Mouse (Mus musculus) liver, embryonic 14.5 days (tissue): ENCODE results near the gene Flcn. TPM values are rescaled to one million over a fixed set of nuclear protein-coding genes. Genes with fewer than 3 reads are reported as not detected.
A peak's percentile ranks its signal among the peaks of the same experiment; 100 is the strongest.

Experiments used
- ATAC-seq: fragments of 200-750 bp; cut with Nextera tagmentation; 2 replicates; pipeline ENCODE4 v1.8.0; 2017; ENCODE audit warnings: moderate number of reproducible peaks, mild to moderate bottlenecking, moderate library complexity; ENCODE audit not compliant: insufficient read depth
- DNase-seq, 3 experiments: peaks; one replicate each; pipeline ENCODE4 v3.0.0-alpha.2; 2012 to 2013; ENCODE audit warnings: low read depth in 3 of 3, low spot score in 3 of 3
- H3K27ac ChIP-seq: fragments of 300-500 bp; sonication (generic); 2 replicates; pipeline ENCODE4 v1.5.1; 2014; ENCODE audit warnings: moderate library complexity, mild to moderate bottlenecking, control low read depth, inconsistent platforms
- H3K27me3 ChIP-seq: fragments of 300-500 bp; sonication (generic); 2 replicates; pipeline ENCODE4 v1.6.1; 2014; ENCODE audit warnings: mild to moderate bottlenecking, low read length, moderate library complexity; ENCODE audit not compliant: control insufficient read depth, insufficient read depth
- H3K36me3 ChIP-seq: fragments of 300-500 bp; sonication (generic); replicated peaks from 2 replicates; pipeline ENCODE4 v1.6.1; 2014; ENCODE audit warnings: low read depth; ENCODE audit not compliant: control insufficient read depth, insufficient read depth
- H3K4me1 ChIP-seq, 2 experiments: fragments of 200-500 bp in 1 of 2; fragments of 300-500 bp in 1 of 2; sonication (generic) in 1 of 2; replicated peaks; 2 replicates each; pipeline ENCODE4 v1.6.1; 2012 to 2014; ENCODE audit warnings: antibody characterized with exemption in 1 of 2, inconsistent platforms in 1 of 2, low read length in 1 of 2; ENCODE audit not compliant: control insufficient read depth in 2 of 2, insufficient read depth in 2 of 2
- H3K4me2 ChIP-seq: fragments of 300-500 bp; sonication (generic); 2 replicates; pipeline ENCODE4 v1.6.1; 2014; ENCODE audit warnings: low read depth, mild to moderate bottlenecking, control low read depth, moderate library complexity
- H3K4me3 ChIP-seq, 2 experiments: fragments of 200-500 bp in 1 of 2; fragments of 300-500 bp in 1 of 2; sonication (generic) in 1 of 2; 2 replicates each; pipeline ENCODE4 v1.5.1; 2012 to 2014; ENCODE audit warnings: low read depth in 2 of 2, low read length in 2 of 2, mild to moderate bottlenecking in 2 of 2, control low read depth in 1 of 2, inconsistent platforms in 1 of 2, moderate library complexity in 1 of 2; ENCODE audit not compliant: insufficient read depth in 1 of 2
- H3K9ac ChIP-seq: fragments of 300-500 bp; sonication (generic); replicated peaks from 2 replicates; pipeline ENCODE4 v1.6.1; 2014; ENCODE audit warnings: mild to moderate bottlenecking, control low read depth, moderate library complexity
- H3K9me3 ChIP-seq: fragments of 300-500 bp; sonication (generic); 2 replicates; pipeline ENCODE4 v1.6.1; 2016; ENCODE audit warnings: low read length, mixed read lengths; ENCODE audit not compliant: control insufficient read depth
- CTCF ChIP-seq: IDR thresholded peaks from 2 replicates; pipeline ENCODE4 v1.5.1; 2016; ENCODE audit warnings: antibody characterized with exemption, low read depth, control low read depth
- EP300 ChIP-seq: IDR thresholded peaks from 2 replicates; pipeline ENCODE4 v1.6.1; 2016; ENCODE audit warnings: antibody characterized with exemption, low read depth
- WGBS: fragments of 180-500 bp; shearing (Covaris S2); extraction: QIAGEN DNeasy Blood & Tissue Kit; methylation state at CpG from one replicate; pipeline ENCODE4 v1.1.7; 2014; ENCODE audit not compliant: insufficient replicate concordance; 5-methylcytosine and 5-hydroxymethylcytosine counted together
- polyA plus RNA-seq, 2 experiments: library from polyadenylated mRNA; depleted of rRNA in 1 of 2; stranded (reverse) in 1 of 2; unstranded in 1 of 2; fragments of >200 nt; fragmentation: Nextera tagmentation in 1 of 2; extraction: Ambion mirVana in 1 of 2; gene quantifications; 2 replicates each; pipeline versions ENCODE4 v1.2.1 to v1.2.3; 2012 to 2014

Gene Flcn
- 10.8 and 11.1 TPM in 2 replicates for polyA plus RNA-seq (2012; rRNA removed)
- polyA plus RNA-seq (2014; fragmentation: Nextera tagmentation; extraction: Ambion mirVana), result 7.2 and 8.9 TPM in 2 replicates

DNA sequence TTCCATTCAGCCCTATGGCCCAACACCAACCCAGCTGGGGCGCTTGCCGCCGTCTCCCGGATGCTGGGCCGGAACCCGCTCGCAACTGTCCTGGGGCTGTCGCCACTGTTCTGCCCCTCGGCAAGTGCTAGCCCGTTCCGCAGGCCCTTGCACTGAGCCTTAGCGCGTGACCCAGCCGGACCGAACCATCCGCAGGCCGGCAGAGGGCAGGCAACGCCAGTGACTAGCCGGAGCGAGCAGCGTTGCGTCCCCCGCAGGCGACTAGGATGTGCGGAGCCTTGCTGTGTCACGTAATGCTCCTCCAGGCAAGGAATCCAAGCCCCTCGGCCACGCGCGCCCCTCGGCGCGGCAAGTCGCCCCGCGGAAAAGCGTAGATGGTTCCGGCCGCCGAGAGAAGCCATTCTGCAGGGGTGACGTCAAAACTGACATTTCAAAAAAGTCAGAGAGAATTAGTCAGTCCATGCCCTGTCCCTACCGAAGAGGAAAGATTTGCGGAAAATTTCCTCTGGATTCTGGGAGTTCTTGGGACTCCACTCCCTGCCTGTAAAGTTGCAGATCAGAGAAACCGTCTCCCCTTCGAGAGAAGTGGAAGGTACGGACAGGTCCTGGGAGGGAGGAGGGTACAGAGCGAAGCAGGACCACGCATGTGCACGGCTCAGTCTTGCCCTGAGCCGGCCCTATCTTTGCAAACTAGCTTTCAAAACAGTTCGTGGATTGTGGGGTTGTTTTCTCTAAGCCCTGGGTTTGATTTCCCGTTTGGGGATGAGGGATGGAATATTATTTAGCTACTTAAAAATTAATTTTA is at the start of gene Flcn:
Flcn (minus strand) TSS at position 347 of the 805 bp plus-strand sequence.
- Histone ChIP-seq H3K27me3 (no peaks in the 10 kb centered on the region), H3K36me3 (peaks cover 4% of the 10 kb centered on the region), H3K4me1 (peaks cover 12 to 15% of the 10 kb centered on the region in 2 experiments), H3K4me2 (peak within 1 kb of the TSS; percentile 89), H3K27ac (peak within 1 kb of the TSS; percentile 87), H3K9me3 (no peaks in the 10 kb centered on the region), H3K4me3 (peak within 1 kb of the TSS; percentile 72 to 73), H3K9ac (peak within 1 kb of the TSS; percentile 96)
- DNase-seq (peak; percentile 74 to 79 (median 76)), ATAC-seq (peak; percentile 91)
- WGBS, result under 1% methylated on average over 52 of the region's 52 CpGs
- peak; percentile 68 for TF ChIP-seq CTCF
- TF ChIP-seq EP300, result peak; percentile 62

DNA sequence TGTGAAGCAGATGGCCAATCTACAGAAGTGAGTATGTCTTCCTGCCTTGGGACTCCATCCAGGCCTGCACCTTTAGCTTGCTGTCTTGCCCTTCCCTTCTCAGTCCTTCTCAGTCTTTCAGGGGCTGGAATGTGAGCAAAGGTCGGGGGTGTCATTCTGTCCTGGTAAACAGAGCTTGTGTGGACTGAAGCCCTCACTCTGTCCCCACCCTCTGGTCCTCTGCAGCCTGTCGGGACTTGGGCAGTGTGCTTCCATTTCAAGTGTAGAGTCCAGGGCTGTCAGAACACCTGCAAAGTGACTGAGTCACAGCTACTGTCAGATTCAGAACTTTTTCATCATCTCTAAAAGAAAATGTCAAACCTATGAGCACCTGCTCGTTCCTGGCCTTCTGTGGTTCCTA is 43.0 kb upstream of the Flcn start:
- no peaks in the 10 kb centered on the region for H3K36me3 ChIP-seq
- TF ChIP-seq CTCF (no peak), EP300 (no peak)
- H3K9ac ChIP-seq, result no peak overlapping the region
- H3K4me2 ChIP-seq, result no peak overlapping the region
- H3K9me3 ChIP-seq, result no peaks in the 10 kb centered on the region
- 59% methylated on average over 3 of the region's 3 CpGs for WGBS
- DNase-seq, result no peak
- peaks cover 0 to 10% of the 10 kb centered on the region in 2 experiments; a peak in 2 of 4 replicates for H3K4me1 ChIP-seq
- H3K4me3 ChIP-seq, result no peak overlapping the region
- no peaks in the 10 kb centered on the region for H3K27me3 ChIP-seq
- H3K27ac ChIP-seq, result no peak overlapping the region
- no peak for ATAC-seq

DNA sequence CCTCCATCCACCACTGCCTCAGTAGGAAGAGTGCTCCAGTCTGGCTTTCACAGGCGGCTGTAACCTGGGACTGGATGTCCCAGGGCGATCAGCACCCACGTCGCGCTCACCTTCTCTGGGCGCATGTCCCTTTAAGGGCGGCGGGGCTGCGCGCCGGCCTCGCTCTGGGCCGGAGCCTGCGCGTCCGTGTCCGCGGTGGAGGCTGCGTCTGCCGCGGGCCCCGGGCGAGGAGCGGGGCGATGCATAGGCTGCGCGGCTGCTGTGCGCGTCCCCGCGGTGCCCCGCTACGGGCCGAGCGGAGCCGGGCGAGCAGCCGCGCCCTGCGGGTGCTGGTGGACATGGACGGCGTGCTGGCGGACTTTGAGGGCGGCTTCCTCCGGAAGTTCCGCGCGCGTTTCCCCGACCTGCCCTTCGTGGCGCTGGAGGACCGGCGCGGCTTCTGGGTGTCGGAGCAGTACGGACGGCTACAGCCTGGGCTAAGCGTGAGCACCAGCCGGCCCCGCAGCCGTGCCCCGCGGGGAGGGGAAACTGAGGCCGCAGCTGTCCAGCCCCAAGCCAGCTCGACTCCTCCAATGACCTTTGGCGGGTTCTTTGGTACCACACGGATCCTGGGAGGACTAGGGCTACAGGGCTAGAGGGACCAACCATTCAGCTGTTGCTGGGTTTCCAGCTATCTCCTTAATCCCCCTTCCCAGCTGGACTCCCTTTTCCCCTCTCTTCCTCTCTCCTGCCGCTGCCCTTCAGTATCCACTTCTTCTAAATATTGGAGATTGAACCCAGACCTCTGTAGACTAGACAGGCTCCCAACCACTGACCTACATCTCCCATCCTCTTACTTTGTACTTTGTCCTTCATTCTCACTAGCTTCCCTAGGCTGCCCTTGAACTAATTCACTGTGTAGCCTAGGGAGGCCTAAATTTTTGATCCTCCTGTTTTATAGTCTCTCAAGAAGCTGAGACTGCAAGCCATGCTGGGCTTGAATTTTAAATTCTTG is 38.4 kb upstream of the Flcn start:
- H3K27me3 ChIP-seq, result no peaks in the 10 kb centered on the region
- peaks cover 0 to 10% of the 10 kb centered on the region in 2 experiments; a peak in 2 of 4 replicates for H3K4me1 ChIP-seq
- TF ChIP-seq EP300 (no peak), CTCF (peak; percentile 25; the same call in 1 of the 2 replicates)
- H3K4me3 ChIP-seq, result peak overlapping the region; percentile 73 to 74
- H3K27ac ChIP-seq, result peak overlapping the region; percentile 6
- H3K9ac ChIP-seq, result peak overlapping the region; percentile 67
- under 1% methylated on average over 69 of the region's 69 CpGs for WGBS
- DNase-seq (peak; percentile 33 to 43 (median 40)), ATAC-seq (peak; percentile 80)
- H3K4me2 ChIP-seq, result peak overlapping the region; percentile 85
- H3K9me3 ChIP-seq, result no peaks in the 10 kb centered on the region
- no peaks in the 10 kb centered on the region for H3K36me3 ChIP-seq

DNA sequence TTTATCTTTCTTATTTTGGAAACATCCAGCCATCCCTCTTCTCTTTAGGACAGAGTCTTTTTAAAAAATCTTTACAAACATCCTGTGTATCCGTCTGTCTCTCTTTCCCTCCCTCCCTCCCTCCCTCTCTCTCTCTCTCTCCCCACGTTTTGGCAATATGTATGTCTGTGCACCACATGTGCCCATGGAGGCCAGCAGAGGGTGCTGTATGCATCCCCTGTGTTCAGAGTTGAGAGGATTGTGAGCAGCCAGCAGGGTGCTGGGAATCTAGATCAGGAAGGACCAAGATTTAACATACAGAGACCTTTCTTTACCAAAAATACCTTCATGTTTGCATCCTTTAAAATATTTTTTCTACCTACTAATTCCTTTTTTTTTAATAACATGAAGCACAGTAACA is 37.3 kb upstream of the Flcn start:
- peak overlapping the region in 1 of 2 experiments; percentile 73; a peak in 2 of 4 replicates for H3K4me3 ChIP-seq
- H3K4me1 ChIP-seq, result peaks cover 0 to 8% of the 10 kb centered on the region in 2 experiments; a peak in 2 of 4 replicates
- H3K27ac ChIP-seq, result no peak overlapping the region
- H3K4me2 ChIP-seq, result peak overlapping the region; percentile 85
- H3K9me3 ChIP-seq, result no peaks in the 10 kb centered on the region
- WGBS, result 12% methylated on average over 2 of the region's 2 CpGs
- DNase-seq, result peak; percentile 50 to 67 (median 57)
- peak; percentile 87 for TF ChIP-seq CTCF
- no peak for TF ChIP-seq EP300
- H3K27me3 ChIP-seq, result no peaks in the 10 kb centered on the region
- H3K9ac ChIP-seq, result no peak overlapping the region
- no peak; the same call in 1 of the 2 replicates for ATAC-seq
- no peaks in the 10 kb centered on the region for H3K36me3 ChIP-seq
